Mouse (Mus musculus): ENCODE measurements around the gene Ddx10. TPM values are rescaled to one million over a fixed set of nuclear protein-coding genes. Genes with fewer than 3 reads are reported as not detected.

The Ddx10 gene
- total RNA-seq, 2 experiments from 2014 or later: 15.5 to 18.4 TPM

Other genes with a start within 250 kb of the Ddx10 start
- under 1 TPM; 0.13 to 0.20 TPM for gene Exph5, start 53.6 kb upstream of the Ddx10 start, total RNA-seq (2021)
- gene Kdelc2, start 136.0 kb upstream of the Ddx10 start, total RNA-seq (2021): 1 to 10 TPM; 7.9 to 9.3 TPM
- gene 4930550C14Rik, start 154.3 kb upstream of the Ddx10 start, total RNA-seq (2021): 1 to 10 TPM in 1 of 2 experiments, under 1 TPM in 1; 0.74 to 1.5 TPM